Mouse (Mus musculus): ENCODE data around the gene Ganc.

DNA sequence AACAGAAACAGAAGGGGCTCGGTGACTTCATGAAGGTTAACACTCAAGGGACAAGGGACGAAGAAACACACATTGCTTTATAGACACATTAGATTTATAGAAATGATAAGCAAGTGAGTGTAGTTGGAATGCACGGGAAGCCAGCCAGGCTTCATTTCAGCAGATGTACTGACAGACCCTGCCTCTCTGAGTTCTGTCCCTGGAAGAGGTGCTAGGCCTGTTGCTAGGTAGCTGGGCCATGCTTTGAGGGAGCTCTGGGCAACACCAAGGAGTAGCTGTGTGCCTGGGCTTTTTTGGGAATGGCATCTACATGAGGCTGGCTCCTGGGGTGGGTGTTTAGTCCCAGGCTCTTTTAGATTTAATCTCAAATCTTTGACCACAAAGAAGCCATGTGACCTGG, 92.8 kb downstream of the Ganc start:
- TF ChIP-seq POLR2A (IDR thresholded peaks at IDR 0.05; ENCODE audit: borderline replicate concordance, low read depth, low read length) (no peak), CTCF (IDR thresholded peaks at IDR 0.05; ENCODE audit: low read depth, low read length) (no peak)

Measured in bone marrow macrophage, adult 2 months (primary cell).